Mouse (Mus musculus): Measurements from ENCODE around the gene Rasl10b. TPM values are rescaled to one million over a fixed set of nuclear protein-coding genes. Genes with fewer than 3 reads are reported as not detected.
A peak's percentile ranks its signal among the peaks of the same experiment; 100 is the strongest.

Rasl10b gene
- polyA plus RNA-seq, 1 experiment from 2014 or later, result 5.9 TPM

- no peak within 1 kb of the TSS for H3K27ac ChIP-seq (replicated peaks in 1 of 2; ENCODE audit: control insufficient read depth in 1 of 2, insufficient read depth in 1 of 2, low read depth in 2 of 2, low read length in 2 of 2)
- H3K9me3 ChIP-seq (ENCODE audit: control insufficient read depth, low read length), result no peaks in the 10 kb centered on the region
- ATAC-seq (ENCODE audit: insufficient number of reproducible peaks, insufficient read depth, low FRiP score, low read depth), result no peak
- peaks cover 20 to 29% of the 10 kb centered on the region in 2 experiments for H3K4me1 ChIP-seq (ENCODE audit: control insufficient read depth in 2 of 2, insufficient read depth in 2 of 2, low read length in 2 of 2)
- WGBS, result 43% methylated on average over 5 of the region's 5 CpGs
- no peak within 1 kb of the TSS for H3K4me3 ChIP-seq (ENCODE audit: control insufficient read depth in 1 of 2, insufficient read depth in 1 of 2, low read depth in 1 of 2, low read length in 2 of 2)
- H3K27me3 ChIP-seq (ENCODE audit: control insufficient read depth, insufficient read depth, low read length), result peaks cover 21% of the 10 kb centered on the region
- peak within 1 kb of the TSS; percentile 18; the same call in 1 of the 2 replicates for H3K9ac ChIP-seq (ENCODE audit: low read length)
- peak within 1 kb of the TSS; percentile 17 for H3K4me2 ChIP-seq (ENCODE audit: low read length)
- no peaks in the 10 kb centered on the region for H3K36me3 ChIP-seq (ENCODE audit: control insufficient read depth, insufficient read depth, low read length)
These were observed 20.4 kb downstream of the Rasl10b start, which contains the start of gene Gas2l2 for GRCm38 (mm10) chr11:83429355-83429754. TSS of gene Gas2l2 (minus strand) at chr11:83429455.

GRCm38 (mm10) chr11:83432533-83432932, 23.6 kb downstream of the Rasl10b start:
- 51% methylated on average over 2 of the region's 2 CpGs for whole genome bisulfite sequencing
- Histone ChIP-seq H3K9ac (ENCODE audit: low read length) (no peak overlapping the region), H3K4me3 (ENCODE audit: control insufficient read depth in 1 of 2, insufficient read depth in 1 of 2, low read depth in 1 of 2, low read length in 2 of 2) (no peak overlapping the region), H3K27ac (replicated peaks in 1 of 2; ENCODE audit: control insufficient read depth in 1 of 2, insufficient read depth in 1 of 2, low read depth in 2 of 2, low read length in 2 of 2) (peak overlapping the region in 1 of 2 experiments; percentile 57; a peak in 1 of 4 replicates), H3K9me3 (ENCODE audit: control insufficient read depth, low read length) (no peaks in the 10 kb centered on the region), H3K4me2 (ENCODE audit: low read length) (no peak overlapping the region), H3K36me3 (ENCODE audit: control insufficient read depth, insufficient read depth, low read length) (no peaks in the 10 kb centered on the region), H3K4me1 (ENCODE audit: control insufficient read depth in 2 of 2, insufficient read depth in 2 of 2, low read length in 2 of 2) (peaks cover 18 to 29% of the 10 kb centered on the region in 2 experiments), H3K27me3 (ENCODE audit: control insufficient read depth, insufficient read depth, low read length) (peaks cover 7% of the 10 kb centered on the region; the same call in 1 of the 2 replicates)
- 0 out of 2 replicates have a peak, but pooled peaks have one; percentile 45 for ATAC-seq (ENCODE audit: insufficient number of reproducible peaks, insufficient read depth, low FRiP score, low read depth)

- Histone ChIP-seq H3K36me3 (ENCODE audit: control insufficient read depth, insufficient read depth, low read length) (no peaks in the 10 kb centered on the region), H3K4me1 (ENCODE audit: control insufficient read depth in 2 of 2, insufficient read depth in 2 of 2, low read length in 2 of 2) (peaks cover 10 to 20% of the 10 kb centered on the region in 2 experiments), H3K9me3 (ENCODE audit: control insufficient read depth, low read length) (no peaks in the 10 kb centered on the region), H3K9ac (ENCODE audit: low read length) (no peak within 1 kb of the TSS), H3K4me2 (ENCODE audit: low read length) (no peak within 1 kb of the TSS), H3K27me3 (ENCODE audit: control insufficient read depth, insufficient read depth, low read length) (peaks cover 11% of the 10 kb centered on the region), H3K4me3 (ENCODE audit: control insufficient read depth in 1 of 2, insufficient read depth in 1 of 2, low read depth in 1 of 2, low read length in 2 of 2) (no peak within 1 kb of the TSS), H3K27ac (replicated peaks in 1 of 2; ENCODE audit: control insufficient read depth in 1 of 2, insufficient read depth in 1 of 2, low read depth in 2 of 2, low read length in 2 of 2) (no peak within 1 kb of the TSS)
- no peak for ATAC-seq (ENCODE audit: insufficient number of reproducible peaks, insufficient read depth, low FRiP score, low read depth)
- WGBS, result 74% methylated on average over 1 of the region's 1 CpGs
These were observed 28.4 kb downstream of the Rasl10b start, which contains the start of gene 1700020L24Rik for GRCm38 (mm10) chr11:83437377-83437776. TSS of gene 1700020L24Rik (plus strand) at chr11:83437677.

- no peak for ATAC-seq (ENCODE audit: insufficient number of reproducible peaks, insufficient read depth, low FRiP score, low read depth)
- WGBS, result 30% methylated on average over 11 of the region's 11 CpGs
- Histone ChIP-seq H3K4me3 (ENCODE audit: control insufficient read depth in 1 of 2, insufficient read depth in 1 of 2, low read depth in 1 of 2, low read length in 2 of 2) (peak overlapping the region; percentile 61 to 68; a peak in 3 of 4 replicates), H3K9ac (ENCODE audit: low read length) (no peak overlapping the region), H3K9me3 (ENCODE audit: control insufficient read depth, low read length) (no peaks in the 10 kb centered on the region), H3K4me1 (ENCODE audit: control insufficient read depth in 2 of 2, insufficient read depth in 2 of 2, low read length in 2 of 2) (peaks cover 18 to 35% of the 10 kb centered on the region in 2 experiments), H3K27ac (replicated peaks in 1 of 2; ENCODE audit: control insufficient read depth in 1 of 2, insufficient read depth in 1 of 2, low read depth in 2 of 2, low read length in 2 of 2) (no peak overlapping the region), H3K27me3 (ENCODE audit: control insufficient read depth, insufficient read depth, low read length) (peaks cover 23% of the 10 kb centered on the region), H3K36me3 (ENCODE audit: control insufficient read depth, insufficient read depth, low read length) (no peaks in the 10 kb centered on the region), H3K4me2 (ENCODE audit: low read length) (peak overlapping the region; percentile 95)
These were observed 30.6 kb downstream of the Rasl10b start for GRCm38 (mm10) chr11:83439426-83440060.

- Histone ChIP-seq H3K27me3 (ENCODE audit: control insufficient read depth, insufficient read depth, low read length) (peaks cover 32% of the 10 kb centered on the region), H3K36me3 (ENCODE audit: control insufficient read depth, insufficient read depth, low read length) (no peaks in the 10 kb centered on the region), H3K9me3 (ENCODE audit: control insufficient read depth, low read length) (no peaks in the 10 kb centered on the region), H3K4me2 (ENCODE audit: low read length) (peak overlapping the region; percentile 95), H3K4me3 (ENCODE audit: control insufficient read depth in 1 of 2, insufficient read depth in 1 of 2, low read depth in 1 of 2, low read length in 2 of 2) (peak overlapping the region; percentile 61 to 68), H3K27ac (replicated peaks in 1 of 2; ENCODE audit: control insufficient read depth in 1 of 2, insufficient read depth in 1 of 2, low read depth in 2 of 2, low read length in 2 of 2) (peak overlapping the region; percentile 69 to 79), H3K4me1 (ENCODE audit: control insufficient read depth in 2 of 2, insufficient read depth in 2 of 2, low read length in 2 of 2) (peaks cover 22 to 40% of the 10 kb centered on the region in 2 experiments), H3K9ac (ENCODE audit: low read length) (peak overlapping the region; percentile 74)
- under 1% methylated on average over 66 of the region's 75 CpGs for WGBS
- ATAC-seq (ENCODE audit: insufficient number of reproducible peaks, insufficient read depth, low FRiP score, low read depth), result peak; percentile 88
These were observed 31.4 kb downstream of the Rasl10b start for GRCm38 (mm10) chr11:83440081-83441064.

- Histone ChIP-seq H3K27ac (replicated peaks in 1 of 2; ENCODE audit: control insufficient read depth in 1 of 2, insufficient read depth in 1 of 2, low read depth in 2 of 2, low read length in 2 of 2) (peak overlapping the region; percentile 69 to 79), H3K4me1 (ENCODE audit: control insufficient read depth in 2 of 2, insufficient read depth in 2 of 2, low read length in 2 of 2) (peaks cover 22 to 40% of the 10 kb centered on the region in 2 experiments), H3K4me3 (ENCODE audit: control insufficient read depth in 1 of 2, insufficient read depth in 1 of 2, low read depth in 1 of 2, low read length in 2 of 2) (peak overlapping the region; percentile 61 to 68), H3K36me3 (ENCODE audit: control insufficient read depth, insufficient read depth, low read length) (no peaks in the 10 kb centered on the region), H3K9ac (ENCODE audit: low read length) (peak overlapping the region; percentile 74), H3K27me3 (ENCODE audit: control insufficient read depth, insufficient read depth, low read length) (peaks cover 40% of the 10 kb centered on the region), H3K4me2 (ENCODE audit: low read length) (peak overlapping the region; percentile 95), H3K9me3 (ENCODE audit: control insufficient read depth, low read length) (no peaks in the 10 kb centered on the region)
- ATAC-seq (ENCODE audit: insufficient number of reproducible peaks, insufficient read depth, low FRiP score, low read depth), result no peak
- 24% methylated on average over 7 of the region's 7 CpGs for WGBS
These were observed 32.3 kb downstream of the Rasl10b start for GRCm38 (mm10) chr11:83441235-83441634.

GRCm38 (mm10) chr11:83442596-83443267, 33.8 kb downstream of the Rasl10b start:
- Histone ChIP-seq H3K9me3 (ENCODE audit: control insufficient read depth, low read length) (no peaks in the 10 kb centered on the region), H3K9ac (ENCODE audit: low read length) (0 out of 2 replicates have a peak overlapping the region, but pooled peaks have one; percentile 36), H3K4me2 (ENCODE audit: low read length) (peak overlapping the region; percentile 53), H3K27ac (replicated peaks in 1 of 2; ENCODE audit: control insufficient read depth in 1 of 2, insufficient read depth in 1 of 2, low read depth in 2 of 2, low read length in 2 of 2) (no peak overlapping the region), H3K4me1 (ENCODE audit: control insufficient read depth in 2 of 2, insufficient read depth in 2 of 2, low read length in 2 of 2) (peaks cover 28 to 51% of the 10 kb centered on the region in 2 experiments), H3K27me3 (ENCODE audit: control insufficient read depth, insufficient read depth, low read length) (peaks cover 41% of the 10 kb centered on the region), H3K36me3 (ENCODE audit: control insufficient read depth, insufficient read depth, low read length) (no peaks in the 10 kb centered on the region), H3K4me3 (ENCODE audit: control insufficient read depth in 1 of 2, insufficient read depth in 1 of 2, low read depth in 1 of 2, low read length in 2 of 2) (peak overlapping the region; percentile 7; a peak in 3 of 4 replicates)
- WGBS, result 14% methylated on average over 29 of the region's 29 CpGs
- no peak for ATAC-seq (ENCODE audit: insufficient number of reproducible peaks, insufficient read depth, low FRiP score, low read depth)
